8 mouse cellular contexts compared by ENCODE assay signal in the genomic region with DNA sequence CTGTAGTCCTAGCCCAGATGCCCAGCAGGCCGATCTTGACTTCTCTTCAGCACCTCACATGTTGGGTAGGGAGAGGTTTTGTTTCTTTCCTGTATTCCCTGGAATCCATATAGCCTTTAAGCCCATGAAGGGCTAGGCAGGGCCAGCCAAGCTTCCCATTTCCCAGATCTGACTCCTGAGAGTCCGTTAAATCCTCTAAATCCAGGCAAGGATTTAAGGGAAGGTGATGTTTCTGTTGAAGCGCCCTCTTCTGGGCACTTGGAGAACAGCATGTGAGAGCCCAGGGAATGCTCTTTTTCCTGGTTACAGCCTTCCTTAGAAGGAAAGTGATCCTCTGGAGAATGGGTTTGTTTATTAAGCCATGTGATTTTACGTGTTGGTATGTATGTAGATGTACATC. TPM values are rescaled to one million over a fixed set of nuclear protein-coding genes. Genes with fewer than 3 reads are reported as not detected.
DNase-seq lines count a peak whose midpoint lies in the region; ATAC-seq and TF ChIP-seq lines count a peak whose summit lies in the region.

No protein-coding gene starts in this region.

- no peak overlapping the region for H3K4me3 ChIP-seq in intestine, postnatal 0 days (ENCODE audit: low read depth, low read length)
- no peak overlapping the region for H3K4me3 ChIP-seq in intestine, embryonic 16.5 days (ENCODE audit: low read length)
- H3K4me3 ChIP-seq in C2C12 (ENCODE audit: insufficient read depth, poor library complexity, severe bottlenecking): no peak overlapping the region

- DNase-seq in 3T3-L1 (ENCODE audit: low read depth, low spot score): peak; percentile 75
- DNase-seq in cerebellum, postnatal 10 days: peak; percentile 79 to 83
- peak; percentile 83 to 84 for DNase-seq in kidney, postnatal 4 days
- peak; percentile 82 for DNase-seq in retina, embryonic 14.5 days (ENCODE audit: low spot score)
- no peak for DNase-seq in urinary bladder, adult 18-20 months (ENCODE audit: low spot score in 2 of 2)

- H3K36me3 ChIP-seq in intestine, postnatal 0 days (ENCODE audit: control insufficient read depth, insufficient read depth): peaks cover 70% of the 10 kb centered on the region
- H3K36me3 ChIP-seq in intestine, embryonic 16.5 days (ENCODE audit: control insufficient read depth, insufficient read depth, low read length): peaks cover 54% of the 10 kb centered on the region
- H3K36me3 ChIP-seq in C2C12 (ENCODE audit: control insufficient read depth, insufficient read depth): no peaks in the 10 kb centered on the region

- H3K4me1 ChIP-seq in intestine, postnatal 0 days (replicated peaks; ENCODE audit: control insufficient read depth, insufficient read depth, low read length): no peaks in the 10 kb centered on the region
- peaks cover 9% of the 10 kb centered on the region for H3K4me1 ChIP-seq in intestine, embryonic 16.5 days (ENCODE audit: control insufficient read depth, insufficient read depth, low read length)

- TF ChIP-seq CTCF in intestine, postnatal 0 days (IDR thresholded peaks at IDR 0.05; ENCODE audit: low read depth): peak; percentile 86
- TF ChIP-seq CTCF in C2C12 (IDR thresholded peaks at IDR 0.05; ENCODE audit: control insufficient read depth, insufficient read depth, insufficient read length): peak; percentile 40

- ATAC-seq in intestine, postnatal 0 days: no peak
- ATAC-seq in intestine, embryonic 16.5 days: no peak

- H3K79me3 ChIP-seq in C2C12 (ENCODE audit: low read depth): no peaks in the 10 kb centered on the region

- H3K27me3 ChIP-seq in intestine, postnatal 0 days (replicated peaks; ENCODE audit: control insufficient read depth, insufficient read depth, low read length): no peaks in the 10 kb centered on the region
- no peaks in the 10 kb centered on the region for H3K27me3 ChIP-seq in intestine, embryonic 16.5 days (replicated peaks; ENCODE audit: control insufficient read depth, insufficient read depth, low read length)
- H3K27me3 ChIP-seq in C2C12 (ENCODE audit: control insufficient read depth, insufficient read depth, insufficient read length): peaks cover 9% of the 10 kb centered on the region

- H3K9ac ChIP-seq in intestine, postnatal 0 days (ENCODE audit: low read depth, low read length): no peak overlapping the region
- H3K9ac ChIP-seq in intestine, embryonic 16.5 days (ENCODE audit: low read depth, low read length): no peak overlapping the region

- H3K4me2 ChIP-seq in intestine, postnatal 0 days (replicated peaks; ENCODE audit: low read depth): no peak overlapping the region
- H3K4me2 ChIP-seq in intestine, embryonic 16.5 days (ENCODE audit: low read depth, low read length): no peak overlapping the region

- WGBS in intestine, postnatal 0 days: 32% methylated on average over 4 of the region's 4 CpGs
- 31% methylated on average over 4 of the region's 4 CpGs for WGBS in intestine, embryonic 16.5 days

- no peaks in the 10 kb centered on the region for H3K9me3 ChIP-seq in intestine, postnatal 0 days (ENCODE audit: control insufficient read depth)
- no peaks in the 10 kb centered on the region for H3K9me3 ChIP-seq in intestine, embryonic 16.5 days (ENCODE audit: control insufficient read depth, low read length)

- no peak overlapping the region for H3K27ac ChIP-seq in intestine, postnatal 0 days (ENCODE audit: low read depth, low read length)
- no peak overlapping the region for H3K27ac ChIP-seq in intestine, embryonic 16.5 days (ENCODE audit: low read length)

- no peaks in the 10 kb centered on the region for H3K79me2 ChIP-seq in C2C12 (ENCODE audit: control insufficient read depth, insufficient read depth)

- no peak overlapping the region for H3ac ChIP-seq in C2C12 (ENCODE audit: control insufficient read depth, insufficient read length, low read depth)

TF ChIP-seq in C2C12, 6 proteins besides CTCF, POLR2A, EP300 and RAD21:
- TF ChIP-seq FOSL1 (IDR thresholded peaks at IDR 0.05; ENCODE audit: insufficient read depth, low read length, poor library complexity, severe bottlenecking) (no peak), MYOD1 (IDR thresholded peaks at IDR 0.05; ENCODE audit: control insufficient read depth, insufficient read length, low read depth) (no peak), MAX (IDR thresholded peaks at IDR 0.05) (no peak), CEBPB (IDR thresholded peaks at IDR 0.05; ENCODE audit: low read depth) (no peak), MYOG (IDR thresholded peaks at IDR 0.05; ENCODE audit: control insufficient read depth, extremely low read depth, insufficient read length) (no peak), USF1 (IDR thresholded peaks at IDR 0.05; ENCODE audit: low read depth) (no peak)
TF ChIP-seq in C2C12: peak in this region for 0.

RNA-seq across cellular contexts. Expression of gene Nynrin, which starts 13.2 kb away (rescaled TPM):
- polyA plus RNA-seq in intestine, postnatal 0 days (2015; fragmentation: Nextera tagmentation; extraction: Ambion mirVana): 2.2 and 2.5 TPM in 2 replicates
- polyA plus RNA-seq in intestine, embryonic 16.5 days (2015; fragmentation: Nextera tagmentation; extraction: Ambion mirVana): 12.6 and 13.6 TPM in 2 replicates
- polyA plus RNA-seq in C2C12 (2012; fragmentation: generic; extraction: Trizol): 0.13 TPM

RNA-seq across cellular contexts. Expression of gene Cbln3, which starts 17.2 kb away (rescaled TPM):
- 0.16 and 0.26 TPM in 2 replicates for polyA plus RNA-seq in intestine, postnatal 0 days (2015; fragmentation: Nextera tagmentation; extraction: Ambion mirVana)
- polyA plus RNA-seq in intestine, embryonic 16.5 days (2015; fragmentation: Nextera tagmentation; extraction: Ambion mirVana): 0.17 and 0.27 TPM in 2 replicates
- polyA plus RNA-seq in C2C12 (2012; fragmentation: generic; extraction: Trizol): 0.05 TPM

RNA-seq across cellular contexts. Expression of gene Khnyn, which starts 17.8 kb away (rescaled TPM):
- 5.1 and 6.3 TPM in 2 replicates for polyA plus RNA-seq in intestine, postnatal 0 days (2015; fragmentation: Nextera tagmentation; extraction: Ambion mirVana)
- polyA plus RNA-seq in intestine, embryonic 16.5 days (2015; fragmentation: Nextera tagmentation; extraction: Ambion mirVana): 12.5 and 13.6 TPM in 2 replicates
- 3.6 TPM for polyA plus RNA-seq in C2C12 (2012; fragmentation: generic; extraction: Trizol)

RNA-seq across cellular contexts. Expression of gene Sdr39u1, which starts 33.1 kb away (rescaled TPM):
- polyA plus RNA-seq in intestine, postnatal 0 days (2015; fragmentation: Nextera tagmentation; extraction: Ambion mirVana): 70.9 and 71.5 TPM in 2 replicates
- 85.2 and 89.2 TPM in 2 replicates for polyA plus RNA-seq in intestine, embryonic 16.5 days (2015; fragmentation: Nextera tagmentation; extraction: Ambion mirVana)
- 4.7 TPM for polyA plus RNA-seq in C2C12 (2012; fragmentation: generic; extraction: Trizol)

RNA-seq across cellular contexts. Expression of gene Nfatc4, which starts 44.0 kb away (rescaled TPM):
- 5.9 and 6.1 TPM in 2 replicates for polyA plus RNA-seq in intestine, postnatal 0 days (2015; fragmentation: Nextera tagmentation; extraction: Ambion mirVana)
- 21.1 and 21.2 TPM in 2 replicates for polyA plus RNA-seq in intestine, embryonic 16.5 days (2015; fragmentation: Nextera tagmentation; extraction: Ambion mirVana)
- polyA plus RNA-seq in C2C12 (2012; fragmentation: generic; extraction: Trizol): 1.2 TPM

Comparison
In these comparisons a context has a peak if more than half of its experiments do, and no peak if none do; other contexts are left out.
1. DNase-seq: peak in 3T3-L1 (single experiment), cerebellum, postnatal 10 days (2 of 2), kidney, postnatal 4 days (2 of 2) and retina, embryonic 14.5 days (single experiment); none in urinary bladder, adult 18-20 months (0 of 2).